13 mouse cellular contexts compared by ENCODE assay signal in genomic region chr1:40293891-40294290, GRCm38 (mm10). TPM values are rescaled to one million over a fixed set of nuclear protein-coding genes. Genes with fewer than 3 reads are reported as not detected.
A peak's percentile ranks its signal among the peaks of the same experiment; 100 is the strongest.
DNase-seq lines count a peak whose midpoint lies in the region; TF ChIP-seq lines count a peak whose summit lies in the region.
"Had no signal": no experiment of that assay in that cellular context is flagged by ENCODE, and none has a peak within 500 bp of the region (broad histone marks: within the 10 kb centered on the region; RNA-seq: fewer than 3 reads in every experiment).

No protein-coding gene starts in this region.

- peaks cover 2% of the 10 kb centered on the region; the same call in 1 of the 2 replicates for H3K4me1 ChIP-seq in lung, adult 2 months (ENCODE audit: control insufficient read depth, insufficient read depth, low read length)
- H3K4me1 ChIP-seq in E14TG2a.4 (replicated peaks; ENCODE audit: low read depth, low read length) = no peaks in the 10 kb centered on the region; the same call in 1 of the 2 replicates
- H3K4me1 ChIP-seq: hindbrain, embryonic 15.5 days; lung, embryonic 15.5 days; midbrain, embryonic 15.5 days had no signal

- no peak overlapping the region for H3K4me3 ChIP-seq in lung, adult 2 months (replicated peaks; ENCODE audit: extremely low read depth, low read depth, low read length)
- no peak overlapping the region for H3K4me3 ChIP-seq in E14TG2a.4 (replicated peaks; ENCODE audit: low read length)
- H3K4me3 ChIP-seq: hindbrain, embryonic 15.5 days; lung, embryonic 15.5 days; midbrain, embryonic 15.5 days had no signal

- TF ChIP-seq CTCF in lung, adult 2 months (IDR thresholded peaks at IDR 0.05; ENCODE audit: insufficient read depth, low read length) = 0 out of 2 replicates have a peak, but pooled peaks have one; percentile 16
- peak; percentile 70 for TF ChIP-seq CTCF in E14TG2a.4 (conservative IDR thresholded peaks at IDR 0.05; ENCODE audit: low read length)

- no peaks in the 10 kb centered on the region for H3K27me3 ChIP-seq in E14TG2a.4 (ENCODE audit: insufficient read depth, low read length)
- H3K27me3 ChIP-seq: hindbrain, embryonic 15.5 days; lung, embryonic 15.5 days; midbrain, embryonic 15.5 days had no signal

- H3K9me3 ChIP-seq in E14TG2a.4 (ENCODE audit: low read length) = peaks cover 10% of the 10 kb centered on the region
- H3K9me3 ChIP-seq: hindbrain, embryonic 15.5 days; lung, embryonic 15.5 days; midbrain, embryonic 15.5 days had no signal

- 95% methylated on average over 7 of the region's 7 CpGs for WGBS in lung, adult 2 months

- peak; percentile 58 for DNase-seq in heart, adult 11 months
- DNase-seq in heart, adult 18-20 months = no peak
- DNase-seq in lung, adult 2 months = no peak
- DNase-seq in lung, postnatal 25 days (ENCODE audit: low spot score) = no peak
- peak; percentile 39 for DNase-seq in induced T-regulatory cell, adult 2 months (ENCODE audit: low read depth)
- DNase-seq in embryo, embryonic 10.5 days (ENCODE audit: low spot score) = no peak
- DNase-seq in spleen, postnatal 14 days (ENCODE audit: low spot score in 2 of 2) = no peak
- DNase-seq: adrenal gland, adult 2 months; thymus, adult 2 months had no signal

- no peaks in the 10 kb centered on the region for H3K36me3 ChIP-seq in E14TG2a.4 (ENCODE audit: insufficient read depth, low read length)
- H3K36me3 ChIP-seq: hindbrain, embryonic 15.5 days; midbrain, embryonic 15.5 days had no signal

- TF ChIP-seq POLR2A in lung, adult 2 months (IDR thresholded peaks at IDR 0.05; ENCODE audit: borderline replicate concordance, extremely low read depth, low read depth, low read length) = no peak

RNA-seq across cellular contexts. Expression of gene Il1rl2, which starts 30.5 kb away (rescaled TPM):
- total RNA-seq in heart, adult 18-20 months (2021) = under 1 TPM; 0.55 to 0.87 TPM
- 4.4 and 8.4 TPM in 2 replicates for polyA plus RNA-seq in lung, adult 2 months (2012; rRNA removed)

Comparison
In these comparisons a context has a peak if more than half of its experiments do, and no peak if none do; other contexts are left out.
1. DNase-seq: peak in heart, adult 11 months (single experiment) and induced T-regulatory cell, adult 2 months (single experiment); none in heart, adult 18-20 months (0 of 2), lung, adult 2 months (single experiment), lung, postnatal 25 days (single experiment), embryo, embryonic 10.5 days (single experiment) and spleen, postnatal 14 days (0 of 2).